Mouse (Mus musculus) cerebellum, adult (tissue): ENCODE results near the gene Vmn2r79.
"Not testable (repeated sequence)": the region's sequence is repeated elsewhere in the genome, so short reads cannot be mapped to it uniquely, and the experiment has no call there.

Source experiments
- ATAC-seq: cut with Nextera tagmentation; 2 replicates; pipeline ENCODE4 v1.9.2; 2017; ENCODE audit warnings: mild to moderate bottlenecking, moderate library complexity, mixed read lengths; ENCODE audit not compliant: insufficient number of reproducible peaks, low FRiP score, low TSS enrichment

The Vmn2r79 gene

GRCm38 (mm10) chr7:86995815-86996214 is at the start of gene Vmn2r79:
Gene Vmn2r79 (plus strand): TSS chr7:86996115.
- ATAC-seq = not testable (repeated sequence)

DNA sequence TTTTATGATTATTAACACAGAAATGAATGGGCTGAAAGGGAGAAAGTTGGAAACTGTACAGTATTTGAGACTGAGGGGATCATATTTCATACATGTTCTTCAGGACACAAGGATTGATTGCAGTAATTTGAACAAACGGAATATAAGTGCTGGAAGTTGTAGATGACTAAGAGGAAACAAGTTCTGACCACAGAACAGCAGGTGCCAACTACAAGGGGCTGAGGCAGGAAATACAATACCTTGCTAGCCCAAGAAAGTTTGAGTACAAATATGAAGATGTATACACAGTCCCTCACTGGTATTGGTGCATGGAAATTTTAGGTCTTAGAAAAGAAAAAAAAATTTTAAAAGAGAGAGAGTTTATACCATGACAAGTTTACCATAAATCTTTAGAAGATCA is 1.2 kb upstream of the Vmn2r79 start:
- no peak for ATAC-seq

DNA sequence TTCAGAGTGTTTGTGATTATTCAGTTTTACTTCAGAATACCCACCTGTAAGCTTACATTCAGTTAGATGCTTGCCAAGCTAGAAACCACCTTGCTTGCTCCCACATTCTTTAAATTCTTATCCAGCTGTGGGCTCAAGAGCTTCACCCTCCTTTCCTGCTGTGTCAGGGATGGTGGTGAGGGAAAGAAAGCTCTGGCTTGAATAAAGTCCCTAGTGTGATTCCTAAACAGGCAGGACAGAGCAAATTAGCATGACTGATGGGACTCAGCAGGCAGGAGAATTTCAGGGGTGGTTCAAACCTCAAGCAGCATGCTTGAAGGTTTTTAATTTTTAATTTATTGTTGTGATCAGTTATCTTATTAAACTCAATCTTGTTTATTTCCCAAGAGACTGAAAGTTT is 30.6 kb downstream of the Vmn2r79 start:
- not testable (repeated sequence) for ATAC-seq

DNA sequence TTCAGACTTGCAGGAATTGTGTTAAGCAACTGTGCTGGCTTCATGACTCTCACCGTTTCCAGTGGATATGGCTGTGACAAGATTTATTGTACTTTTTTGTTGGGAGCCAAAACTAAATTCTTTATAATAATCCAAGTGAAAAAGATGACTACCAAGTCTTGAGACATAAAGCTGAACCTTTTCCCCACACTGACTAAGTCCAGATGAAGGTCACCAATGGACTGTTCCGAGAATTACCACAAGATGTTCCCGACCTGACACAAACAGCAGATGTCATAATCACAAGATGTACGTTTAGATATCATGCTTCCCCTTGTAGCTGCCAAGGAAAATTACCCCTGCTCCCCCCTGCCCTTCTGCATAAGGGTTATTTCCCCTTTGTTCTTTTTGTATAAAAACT is 67.7 kb downstream of the Vmn2r79 start:
- no peak for ATAC-seq
